Mouse (Mus musculus): ENCODE data around the gene Pebp1. TPM values are rescaled to one million over a fixed set of nuclear protein-coding genes. Genes with fewer than 3 reads are reported as not detected.

The Pebp1 gene
- polyA plus RNA-seq (2015; fragmentation: Nextera tagmentation; extraction: Ambion mirVana): 428 and 432 TPM in 2 replicates

DNA sequence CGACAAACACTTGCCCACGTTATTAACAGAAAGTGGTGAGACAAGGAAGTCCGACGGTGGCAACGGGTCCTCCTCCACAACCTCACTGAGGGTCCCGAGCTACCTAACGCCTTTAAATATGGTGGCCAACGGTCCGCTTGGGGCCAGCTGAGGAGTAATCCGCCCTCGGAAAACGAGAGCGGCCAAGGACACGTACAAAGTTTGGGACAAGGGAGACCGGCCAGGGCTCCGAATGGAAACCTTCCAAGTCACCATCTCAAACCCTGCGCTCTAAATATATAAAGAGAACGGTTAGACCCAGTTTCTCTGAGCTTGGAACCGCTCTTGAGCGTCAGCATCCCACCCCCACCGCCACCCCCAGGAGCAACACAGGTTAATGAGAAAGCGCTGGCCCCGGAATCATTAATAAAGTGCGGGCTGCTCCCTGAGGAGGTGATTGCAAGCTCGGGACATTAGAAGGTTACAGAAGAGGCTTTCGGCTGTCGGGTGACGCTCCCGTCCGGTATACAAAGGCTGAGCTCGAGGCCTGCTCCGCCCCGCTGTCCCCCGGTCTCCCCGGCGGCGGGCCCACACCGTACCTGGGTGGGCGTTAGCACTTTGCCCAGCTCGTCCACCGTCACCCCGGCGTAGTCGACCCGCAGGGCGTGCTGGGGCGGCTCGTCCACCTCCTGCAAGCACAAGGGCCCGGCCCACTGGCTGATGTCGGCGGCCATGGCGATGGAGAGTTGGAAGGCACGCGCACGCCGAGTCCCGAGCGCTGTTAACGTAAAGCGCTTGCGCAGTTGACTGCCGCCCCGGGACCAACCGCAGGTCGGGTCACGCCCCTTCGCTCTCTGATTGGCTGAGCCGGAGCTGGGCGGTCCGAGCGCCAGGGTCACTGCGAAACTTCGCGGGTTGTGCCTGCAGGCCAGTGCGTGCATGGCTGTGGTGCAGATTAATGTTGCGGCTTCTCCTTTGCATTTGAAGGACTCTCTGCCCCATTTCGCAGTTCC lies at the start of gene Pebp1:
Gene Pebp1 (minus strand): TSS at position 795 of the 992 bp plus-strand sequence.

DNA sequence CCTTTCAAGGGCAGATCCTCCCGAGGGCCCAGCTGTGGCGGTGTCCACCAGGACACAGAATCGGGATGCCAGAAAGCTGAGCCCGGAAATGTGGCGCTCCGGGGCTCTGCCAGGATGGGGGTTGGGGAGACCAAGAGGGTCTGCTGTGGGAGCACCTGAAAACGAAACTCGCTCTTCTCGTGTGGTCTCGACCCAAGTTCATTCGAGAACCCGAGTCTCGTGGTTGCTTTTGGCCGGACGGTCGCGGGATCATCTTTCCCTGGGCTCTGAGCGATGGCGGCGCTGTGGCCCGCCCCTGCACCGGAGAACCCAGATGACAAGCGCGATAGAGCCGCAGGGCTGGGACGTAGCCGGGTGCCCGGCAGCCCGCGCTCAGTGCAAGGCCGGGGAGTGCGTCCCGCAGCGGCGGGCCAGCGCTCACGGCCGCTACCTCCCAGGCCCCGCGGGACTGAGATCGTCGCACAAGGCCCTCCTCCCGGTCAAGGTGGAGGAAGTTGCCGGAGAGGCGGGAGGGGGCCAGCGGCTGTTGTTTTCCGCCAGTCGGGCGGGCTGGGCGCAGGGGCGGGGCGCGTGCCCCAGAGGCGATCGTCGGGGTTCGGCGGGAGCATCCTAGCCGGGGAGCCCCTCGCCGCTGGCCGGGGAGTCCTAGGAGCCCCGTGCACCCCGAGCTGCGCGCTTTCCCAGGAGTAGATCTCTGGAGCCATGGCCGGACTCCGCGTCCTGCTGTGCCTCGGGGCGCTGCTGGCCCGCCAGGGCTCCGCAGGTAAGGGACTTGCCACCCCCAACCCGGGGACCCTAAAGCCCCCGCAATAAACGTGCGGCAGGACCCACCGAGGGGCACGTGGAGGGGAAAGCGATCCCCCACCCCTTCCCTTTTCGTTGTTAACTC lies 31.6 kb upstream of the Pebp1 start, which contains the start of gene Vsig10:
Gene Vsig10 (plus strand): TSS at position 343 of the 889 bp plus-strand sequence.

Other genes starting within 250 kb of the Pebp1 start
- gene Suds3, start 171.5 kb downstream of the Pebp1 start, polyA plus RNA-seq (2015; fragmentation: Nextera tagmentation; extraction: Ambion mirVana): 33.8 and 35.4 TPM in 2 replicates
- 20.4 and 21.6 TPM in 2 replicates for gene Taok3, start 167.5 kb downstream of the Pebp1 start, polyA plus RNA-seq (2015; fragmentation: Nextera tagmentation; extraction: Ambion mirVana)
- gene Vsig10, start 31.5 kb upstream of the Pebp1 start, polyA plus RNA-seq (2015; fragmentation: Nextera tagmentation; extraction: Ambion mirVana): 23.7 and 24.6 TPM in 2 replicates
- 71.0 and 76.8 TPM in 2 replicates for gene Wsb2, start 69.7 kb upstream of the Pebp1 start, polyA plus RNA-seq (2015; fragmentation: Nextera tagmentation; extraction: Ambion mirVana)
- 28.1 and 36.3 TPM in 2 replicates for gene Rfc5, start 101.4 kb upstream of the Pebp1 start, polyA plus RNA-seq (2015; fragmentation: Nextera tagmentation; extraction: Ambion mirVana)
- gene Ksr2, start 126.4 kb upstream of the Pebp1 start, polyA plus RNA-seq (2015; fragmentation: Nextera tagmentation; extraction: Ambion mirVana): 2.5 and 3.4 TPM in 2 replicates